Mouse (Mus musculus): ENCODE measurements around the gene Ush2a.
A peak's percentile ranks its signal among the peaks of the same experiment; 100 is the strongest.

Ush2a gene

GRCm38 (mm10) chr1:188763761-188764160 is 501.9 kb downstream of the Ush2a start:
- DNase-seq (ENCODE audit: low read depth, low spot score), result no peak

DNA sequence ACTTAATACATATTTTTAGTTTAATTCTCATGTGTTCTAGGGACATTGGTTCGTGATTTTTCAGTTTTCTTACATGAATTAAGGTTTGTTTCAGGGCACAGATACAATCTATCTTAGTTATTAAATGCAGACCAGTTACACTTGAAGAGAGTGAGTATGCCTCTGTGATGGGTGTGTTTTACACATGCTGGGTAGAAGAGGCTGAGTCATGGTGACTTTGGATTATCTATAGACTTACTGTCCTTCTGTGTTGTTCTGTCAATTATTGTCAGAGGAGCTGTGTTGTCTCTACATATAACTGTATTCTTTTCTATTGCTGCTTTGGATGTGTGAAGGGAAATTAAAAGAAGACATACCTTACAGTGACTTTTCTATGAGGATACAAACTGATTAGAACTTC is 509.0 kb downstream of the Ush2a start:
- DNase-seq (ENCODE audit: low read depth, low spot score), result no peak

DNA sequence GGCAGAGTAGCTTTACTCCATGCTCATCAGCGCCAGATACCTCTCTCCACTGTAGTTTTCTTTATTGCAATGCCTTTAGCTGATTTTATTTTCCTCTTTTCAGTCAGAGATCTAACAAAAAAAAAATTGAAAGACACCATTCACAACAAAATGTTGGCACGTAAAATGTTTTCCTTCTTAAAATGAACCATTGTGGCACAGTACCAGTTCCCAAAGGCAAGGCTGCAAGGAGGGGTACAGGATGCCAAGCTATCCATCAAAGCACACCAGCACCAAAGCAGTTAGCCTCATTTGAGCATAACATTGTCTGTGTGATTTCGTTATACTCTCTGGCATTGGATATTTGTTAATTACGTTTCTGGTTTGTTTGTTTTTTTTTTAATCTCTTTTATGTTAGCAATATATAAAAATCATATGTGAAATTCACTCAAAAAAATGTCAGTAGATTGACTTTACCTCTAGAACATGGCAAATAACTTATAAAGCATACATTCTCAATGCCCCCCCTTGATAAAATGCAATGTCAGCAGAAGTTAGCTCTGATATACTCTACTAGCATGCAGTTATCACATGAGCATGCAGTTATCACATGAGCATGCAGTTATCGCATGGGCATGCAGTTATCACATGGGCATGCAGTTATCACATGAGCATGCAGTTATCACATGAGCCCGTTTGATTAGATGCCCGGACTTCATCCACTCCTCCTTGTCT is 510.9 kb downstream of the Ush2a start:
- no peak for DNase-seq (ENCODE audit: low read depth, low spot score)

DNA sequence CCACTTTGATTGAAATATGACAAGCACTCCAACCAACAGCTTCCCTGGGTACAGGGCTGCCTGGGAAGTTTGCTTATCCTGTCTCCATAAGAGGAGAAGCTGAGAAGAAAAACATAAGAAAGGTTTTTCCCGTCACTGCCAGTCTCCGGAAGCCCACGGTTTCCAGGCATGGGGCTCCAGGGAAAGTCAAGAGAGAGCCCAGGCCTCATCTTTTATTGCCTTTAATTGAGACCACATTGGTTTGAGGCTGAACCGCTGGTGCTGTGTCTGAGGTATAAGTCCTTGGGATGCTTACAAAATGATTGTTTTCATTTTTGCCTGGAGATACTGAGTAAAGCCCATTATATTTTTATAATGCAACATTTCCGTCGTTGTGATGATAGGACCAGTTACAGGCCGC is 511.8 kb downstream of the Ush2a start:
- DNase-seq (ENCODE audit: low read depth, low spot score), result no peak

- DNase-seq (ENCODE audit: low read depth, low spot score), result no peak
Measured at GRCm38 (mm10) chr1:188777556-188778161, 515.8 kb downstream of the Ush2a start.

DNA sequence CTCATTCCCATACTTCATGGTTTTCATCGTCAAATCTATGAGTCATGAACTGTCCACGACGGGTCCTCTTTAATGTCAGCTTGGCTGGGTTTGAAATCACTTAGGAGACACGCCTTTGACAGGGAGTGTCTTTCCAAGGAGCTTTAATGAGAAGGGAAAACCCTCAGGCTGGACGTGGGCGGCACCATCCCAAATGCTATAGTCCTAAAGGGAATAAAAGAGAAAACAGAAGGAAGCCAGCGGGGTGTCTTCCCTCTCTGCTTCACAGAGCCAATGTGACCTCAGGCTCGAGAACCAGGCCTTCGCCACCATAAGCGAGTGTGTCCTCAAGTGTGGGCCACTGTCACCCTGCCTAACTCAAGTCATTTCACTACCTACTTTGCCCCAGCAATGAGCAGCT is 523.2 kb downstream of the Ush2a start:
- DNase-seq (ENCODE audit: low read depth, low spot score), result no peak

GRCm38 (mm10) chr1:188805069-188805468 is 543.2 kb downstream of the Ush2a start:
- DNase-seq (ENCODE audit: low read depth, low spot score), result peak; percentile 22

GRCm38 (mm10) chr1:188805852-188806251 is 544.0 kb downstream of the Ush2a start:
- no peak for DNase-seq (ENCODE audit: low read depth, low spot score)

- DNase-seq (ENCODE audit: low read depth, low spot score), result no peak
Measured at GRCm38 (mm10) chr1:188810631-188811030, 548.8 kb downstream of the Ush2a start.

DNA sequence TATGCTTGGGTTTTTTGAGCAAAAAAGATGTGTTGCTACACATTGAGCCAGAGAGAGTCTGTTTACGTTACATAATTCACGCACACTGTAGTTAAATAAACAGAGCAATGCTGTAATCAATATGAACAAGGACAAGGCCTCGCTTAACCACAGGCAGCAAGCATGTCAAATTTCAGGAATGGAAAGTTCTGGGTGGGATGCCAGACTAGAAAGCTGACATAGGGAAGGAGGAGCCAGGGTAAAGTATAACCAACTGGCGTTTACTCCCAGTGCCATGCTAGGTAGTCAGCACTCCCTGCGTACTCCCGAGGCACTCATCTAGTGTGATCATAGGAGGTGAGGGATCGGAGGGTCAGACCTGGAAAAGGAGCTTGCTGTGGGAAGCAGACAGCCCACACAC is 553.2 kb downstream of the Ush2a start:
- no peak for DNase-seq (ENCODE audit: low read depth, low spot score)

DNA sequence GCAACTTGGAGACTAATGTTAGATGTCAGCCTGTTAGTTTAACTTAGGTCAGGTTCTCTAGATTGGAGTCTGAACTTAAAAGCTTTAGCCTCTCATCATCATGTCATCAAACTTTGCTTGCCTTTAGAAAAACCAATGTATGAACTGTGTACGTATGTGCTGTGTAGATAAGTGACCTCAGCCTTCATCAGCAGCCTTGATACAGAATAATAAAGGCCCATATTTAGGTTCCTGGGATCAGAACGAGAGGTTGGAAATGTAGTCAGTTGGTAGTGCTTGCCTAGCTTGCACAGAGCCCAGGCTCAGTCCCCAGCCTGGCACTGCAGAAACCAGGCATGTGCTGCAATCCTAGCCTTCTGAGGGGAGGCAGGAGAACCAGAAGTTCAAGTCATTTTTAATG is 562.4 kb downstream of the Ush2a start:
- no peak for DNase-seq (ENCODE audit: low read depth, low spot score)

DNA sequence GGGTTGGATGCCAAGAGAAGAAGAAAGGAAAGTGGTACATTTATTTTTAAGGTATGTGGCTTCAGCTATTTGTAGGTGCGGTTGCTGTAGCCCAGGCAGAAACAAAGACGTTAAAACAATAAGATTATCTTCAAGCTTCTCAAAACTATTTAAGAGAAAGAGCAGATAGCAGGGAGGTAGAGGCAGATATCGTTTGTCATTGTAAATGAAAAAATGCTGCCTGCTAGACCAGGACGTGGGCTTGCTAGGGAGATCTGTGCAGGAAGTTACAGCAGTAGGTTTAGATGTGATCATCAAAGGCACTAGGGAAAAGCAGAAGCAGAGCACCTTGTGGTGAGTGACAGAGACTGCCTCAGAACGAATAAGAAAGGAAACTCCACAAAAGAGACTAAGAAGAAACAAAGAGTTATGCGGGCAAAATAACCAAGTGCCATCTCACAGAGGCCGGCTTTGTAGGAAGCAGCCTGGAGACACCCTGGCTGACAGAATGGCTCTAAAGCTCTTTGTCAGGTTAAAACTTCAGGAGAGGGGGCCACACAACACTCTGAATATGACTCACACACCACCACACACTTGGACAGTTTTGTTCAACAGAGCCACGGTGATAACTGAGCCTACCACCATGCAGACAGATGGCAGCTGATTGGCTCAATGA is 563.2 kb downstream of the Ush2a start:
- no peak for DNase-seq (ENCODE audit: low read depth, low spot score)

DNA sequence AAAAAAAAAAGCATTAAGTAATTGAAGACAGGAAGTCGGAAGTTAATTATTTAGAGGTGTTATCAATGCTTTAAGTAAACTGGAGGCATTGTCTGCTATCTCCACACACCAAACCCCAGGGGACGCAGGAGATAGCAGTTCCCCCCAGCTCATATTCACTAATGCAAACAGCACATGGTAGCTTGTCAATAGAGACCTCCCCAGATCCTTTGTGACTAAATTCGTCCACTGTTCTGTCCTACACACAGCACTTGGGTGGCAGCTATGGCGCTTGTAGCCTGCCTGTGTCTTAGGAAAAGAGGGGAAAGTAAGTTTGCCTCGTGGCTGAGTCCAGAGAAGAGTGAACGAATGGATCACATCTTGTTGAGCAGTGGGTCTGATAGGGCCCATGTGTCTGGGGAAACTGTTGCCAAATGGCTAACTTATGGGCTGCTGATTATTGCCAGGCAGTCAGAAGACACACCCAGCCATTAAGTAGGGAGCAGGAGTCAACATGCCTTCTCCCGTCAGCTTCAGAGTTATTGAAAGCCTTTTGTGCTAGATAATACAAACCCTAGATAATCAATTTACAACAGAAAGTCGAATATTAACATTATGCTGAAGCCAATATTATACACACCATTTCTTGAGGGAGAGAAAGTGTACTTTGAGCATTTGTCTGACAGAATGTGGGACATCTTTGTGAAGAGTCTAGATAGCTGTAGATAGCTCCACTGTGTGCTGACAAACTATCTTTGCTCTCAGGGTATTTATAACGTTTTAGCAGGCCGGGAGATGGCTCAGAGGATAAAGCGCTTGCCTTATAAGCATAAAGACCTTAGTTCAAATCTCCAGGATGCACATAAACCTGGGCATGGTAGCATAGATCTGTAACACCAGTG is 568.9 kb downstream of the Ush2a start:
- no peak for DNase-seq (ENCODE audit: low read depth, low spot score)

DNA sequence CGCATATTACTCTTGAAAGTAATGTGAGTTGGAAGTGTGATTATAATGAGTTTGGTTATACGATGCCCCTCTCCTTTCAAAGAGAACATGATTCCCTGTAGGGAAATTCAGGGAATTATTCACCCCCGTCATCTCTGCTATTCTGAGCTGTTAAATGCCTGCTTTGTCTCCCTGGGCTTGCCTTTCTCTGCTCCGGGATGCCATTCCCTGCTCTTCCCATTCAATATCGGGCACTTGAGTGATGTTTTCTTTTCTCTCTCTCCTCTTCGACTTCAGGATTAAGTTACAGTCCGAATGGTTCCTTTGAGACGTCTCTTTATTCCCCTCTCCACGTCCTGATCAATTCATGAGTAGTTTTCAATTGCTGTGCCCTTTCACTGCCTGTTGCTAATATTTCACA is 572.1 kb downstream of the Ush2a start:
- DNase-seq (ENCODE audit: low read depth, low spot score), result no peak

GRCm38 (mm10) chr1:188834770-188835169 is 572.9 kb downstream of the Ush2a start:
- DNase-seq (ENCODE audit: low read depth, low spot score), result no peak

- DNase-seq (ENCODE audit: low read depth, low spot score), result no peak
Measured at GRCm38 (mm10) chr1:188837613-188838295, 575.9 kb downstream of the Ush2a start.

- DNase-seq (ENCODE audit: low read depth, low spot score), result no peak
Measured at GRCm38 (mm10) chr1:188847242-188847641, 585.4 kb downstream of the Ush2a start.

DNA sequence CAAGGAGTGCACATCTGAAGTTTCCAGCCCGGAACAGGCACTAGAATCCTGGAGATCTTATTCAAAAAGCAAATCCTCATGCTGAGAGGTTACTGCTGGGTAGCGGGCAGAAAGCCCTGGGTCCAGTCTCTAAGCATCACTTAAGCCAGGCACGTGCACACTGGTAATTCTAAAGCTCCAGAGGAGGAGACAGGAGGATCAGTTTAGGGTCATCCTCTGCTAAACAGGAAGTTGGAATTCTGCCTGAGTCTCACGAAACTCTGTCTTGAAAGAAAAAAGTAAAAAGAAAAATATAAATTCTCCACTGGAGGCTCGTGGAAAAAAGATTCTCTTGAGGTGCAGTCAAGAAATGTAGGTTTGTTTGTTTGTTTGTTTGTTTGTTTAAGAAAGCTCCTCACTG is 591.0 kb downstream of the Ush2a start:
- DNase-seq (ENCODE audit: low read depth, low spot score), result no peak

- DNase-seq (ENCODE audit: low read depth, low spot score), result no peak
Measured at GRCm38 (mm10) chr1:188854240-188854639, 592.4 kb downstream of the Ush2a start.

DNA sequence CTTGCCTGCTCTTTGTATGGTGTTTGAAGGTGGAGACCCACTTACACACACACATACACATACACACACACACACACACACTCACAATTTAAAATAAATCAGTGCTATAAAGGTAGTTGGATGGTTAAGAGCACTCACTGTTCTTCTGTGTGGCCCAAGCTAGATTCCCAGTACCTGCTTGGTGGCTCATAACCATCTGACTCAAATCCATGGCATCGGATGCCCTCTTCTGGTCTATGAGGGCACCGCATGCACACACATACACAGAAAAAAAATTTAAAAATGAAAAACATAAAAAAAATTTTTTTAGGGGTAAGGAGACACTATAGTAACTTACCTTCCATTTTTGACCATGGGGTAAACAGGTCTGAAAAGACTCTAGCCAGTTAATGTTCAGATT is 593.2 kb downstream of the Ush2a start:
- peak; percentile 2 for DNase-seq (ENCODE audit: low read depth, low spot score)

DNA sequence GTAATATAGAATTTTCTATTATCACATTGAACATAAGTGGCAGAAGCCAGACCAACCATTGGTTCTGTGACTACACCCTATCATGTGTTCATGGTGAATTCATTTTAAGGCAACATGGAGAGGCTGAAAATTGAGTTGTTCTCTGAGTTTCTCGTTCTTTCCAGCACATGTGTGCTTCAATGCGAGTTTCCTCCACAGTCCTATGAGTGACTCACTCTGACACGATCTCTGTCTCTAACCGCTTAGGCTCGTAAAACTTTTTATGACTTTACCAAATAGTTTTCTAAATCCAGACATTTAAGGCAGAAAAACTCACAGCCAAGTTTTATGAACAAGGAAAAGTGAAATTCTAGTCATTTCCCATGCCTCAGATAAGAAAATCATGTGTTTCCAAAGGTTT is 597.9 kb downstream of the Ush2a start:
- peak; percentile 37 for DNase-seq (ENCODE audit: low read depth, low spot score)
